Mouse (Mus musculus) intestine, embryonic 16.5 days (tissue): ENCODE measurements at regions not wholly inside any gene's neighbourhood (a gene's known extent, or its start where the extent isn't known, plus 50 kb on each side); places are given as distances from the start of the nearest gene placed in this dataset.

ENCODE experiments used
- ATAC-seq: fragments of 200-750 bp; cut with Nextera tagmentation; 2 replicates; pipeline ENCODE4 v1.8.0; 2017; ENCODE audit warnings: moderate TSS enrichment, moderate library complexity
- H3K27ac ChIP-seq: fragments of 300-500 bp; sonication (generic); 2 replicates; pipeline ENCODE4 v1.5.1; 2014; ENCODE audit warnings: mild to moderate bottlenecking, low read length
- H3K27me3 ChIP-seq: fragments of 300-500 bp; sonication (generic); replicated peaks from 2 replicates; pipeline ENCODE4 v1.6.1; 2014; ENCODE audit warnings: low read length, control low read depth, mixed read lengths; ENCODE audit not compliant: control insufficient read depth, insufficient read depth
- H3K36me3 ChIP-seq: fragments of 300-500 bp; sonication (generic); 2 replicates; pipeline ENCODE4 v1.6.1; 2014; ENCODE audit warnings: low read length, control low read depth; ENCODE audit not compliant: control insufficient read depth, insufficient read depth
- H3K4me1 ChIP-seq: fragments of 300-500 bp; sonication (generic); 2 replicates; pipeline ENCODE4 v1.6.1; 2014; ENCODE audit warnings: low read length, control low read depth, mixed read lengths; ENCODE audit not compliant: control insufficient read depth, insufficient read depth
- H3K4me2 ChIP-seq: fragments of 300-500 bp; sonication (generic); 2 replicates; pipeline ENCODE4 v1.6.1; 2014; ENCODE audit warnings: low read depth, low read length, control low read depth
- H3K4me3 ChIP-seq: fragments of 300-500 bp; sonication (generic); 2 replicates; pipeline ENCODE4 v1.5.1; 2014; ENCODE audit warnings: mild to moderate bottlenecking, low read length
- H3K9ac ChIP-seq: fragments of 300-500 bp; sonication (generic); 2 replicates; pipeline ENCODE4 v1.6.1; 2014; ENCODE audit warnings: low read depth, low read length
- H3K9me3 ChIP-seq: fragments of 300-500 bp; sonication (generic); 2 replicates; pipeline ENCODE4 v1.6.1; 2016; ENCODE audit warnings: low read length, control low read depth; ENCODE audit not compliant: control insufficient read depth
- WGBS: fragments of 180-500 bp; shearing (Covaris S2); extraction: QIAGEN DNeasy Blood & Tissue Kit; methylation state at CpG from one replicate; pipeline ENCODE4 v1.1.7; 2014; 5-methylcytosine and 5-hydroxymethylcytosine counted together

DNA sequence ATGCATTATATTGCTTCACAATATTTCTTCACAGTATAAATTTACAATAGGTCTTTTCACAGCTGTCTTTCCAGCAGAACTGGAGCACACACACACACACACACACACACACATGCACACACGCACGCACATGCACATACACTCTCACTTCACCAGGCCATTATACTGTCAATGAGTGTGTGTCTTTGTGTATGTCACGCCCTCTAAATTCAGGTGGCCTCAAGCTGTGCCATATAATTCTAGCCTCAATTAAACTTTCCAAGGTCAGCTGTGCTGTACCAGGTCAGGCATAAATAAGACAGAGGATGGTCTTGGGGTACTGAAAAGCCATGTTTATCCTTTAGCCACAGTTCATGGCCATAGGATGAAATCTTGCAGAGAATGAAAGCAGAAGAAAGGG lies 442.4 kb downstream of the Gm10295 start:
- ATAC-seq = no peak
- H3K9ac ChIP-seq = no peak overlapping the region
- no peaks in the 10 kb centered on the region for H3K36me3 ChIP-seq
- H3K4me2 ChIP-seq = no peak overlapping the region
- no peaks in the 10 kb centered on the region for H3K27me3 ChIP-seq
- no peaks in the 10 kb centered on the region for H3K9me3 ChIP-seq
- no peaks in the 10 kb centered on the region for H3K4me1 ChIP-seq
- no peak overlapping the region for H3K27ac ChIP-seq
- 73% methylated on average over 3 of the region's 3 CpGs for WGBS
- no peak overlapping the region for H3K4me3 ChIP-seq

DNA sequence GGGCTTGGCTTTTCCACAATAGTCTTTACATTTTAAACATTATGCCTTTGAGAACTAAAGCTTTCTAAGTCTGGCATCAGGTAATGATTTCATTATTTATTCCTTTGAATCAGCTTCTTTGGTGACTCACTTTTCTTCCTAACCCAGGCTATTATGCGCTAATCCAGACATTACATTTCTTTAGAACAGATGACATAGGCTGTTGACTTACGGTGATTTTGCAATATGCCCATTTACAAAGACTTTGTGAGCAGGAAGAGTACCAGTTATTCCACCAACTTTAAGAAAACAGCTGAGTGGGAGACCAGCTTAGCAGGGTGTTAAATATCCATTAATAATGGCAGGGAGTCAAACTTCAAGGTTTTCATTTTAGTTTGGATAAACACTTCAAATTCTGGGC lies 459.6 kb downstream of the Gm10295 start:
- no peak overlapping the region for H3K4me3 ChIP-seq
- H3K36me3 ChIP-seq = no peaks in the 10 kb centered on the region
- H3K4me1 ChIP-seq = no peaks in the 10 kb centered on the region
- no peaks in the 10 kb centered on the region for H3K9me3 ChIP-seq
- no peak overlapping the region for H3K27ac ChIP-seq
- 94% methylated on average over 2 of the region's 2 CpGs for WGBS
- H3K27me3 ChIP-seq = no peaks in the 10 kb centered on the region
- no peak overlapping the region for H3K4me2 ChIP-seq
- no peak overlapping the region for H3K9ac ChIP-seq
- ATAC-seq = no peak

DNA sequence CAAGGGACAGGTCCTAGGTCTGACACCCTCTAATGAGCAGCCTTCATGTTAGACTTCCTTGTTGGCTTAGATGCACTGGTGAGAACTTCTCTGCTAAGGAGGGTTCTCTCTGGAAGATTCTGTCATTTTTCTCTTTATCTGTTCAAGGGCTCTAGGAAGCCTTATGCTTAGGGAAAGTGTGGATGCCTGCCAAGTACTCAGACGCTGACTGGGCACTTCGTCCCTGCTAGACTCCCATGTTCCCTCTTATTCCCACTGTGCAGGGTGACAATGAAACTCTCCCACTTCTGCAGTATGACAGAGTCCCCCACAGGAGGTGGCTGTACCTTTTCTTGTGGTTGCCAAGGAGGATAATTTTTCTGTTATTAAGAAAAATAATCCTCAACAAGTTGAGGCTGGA lies 470.8 kb downstream of the Gm10295 start:
- H3K4me3 ChIP-seq = no peak overlapping the region
- no peaks in the 10 kb centered on the region for H3K9me3 ChIP-seq
- H3K4me1 ChIP-seq = no peaks in the 10 kb centered on the region
- H3K4me2 ChIP-seq = no peak overlapping the region
- 48% methylated on average over 2 of the region's 2 CpGs for WGBS
- no peaks in the 10 kb centered on the region for H3K27me3 ChIP-seq
- no peak for ATAC-seq
- H3K27ac ChIP-seq = no peak overlapping the region
- H3K36me3 ChIP-seq = no peaks in the 10 kb centered on the region
- no peak overlapping the region for H3K9ac ChIP-seq

DNA sequence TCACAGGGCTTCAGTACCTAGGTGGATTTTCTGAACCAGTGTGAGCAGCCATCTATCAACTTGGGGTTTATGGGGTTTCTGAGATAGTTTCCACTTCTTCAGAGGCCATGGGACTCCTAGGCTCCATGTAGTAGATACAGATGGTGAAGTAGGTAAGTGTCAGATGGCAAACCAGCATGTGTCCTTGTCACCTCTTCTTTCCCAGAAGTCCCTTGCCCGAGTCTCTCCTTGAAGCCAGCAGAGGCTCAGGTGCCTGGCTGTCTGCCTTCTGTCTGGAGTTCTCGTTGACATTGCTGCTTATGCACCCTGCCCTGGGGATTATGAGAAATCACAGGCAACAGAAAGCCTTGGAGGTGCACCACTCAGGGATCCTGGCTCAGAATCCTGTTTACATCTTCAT lies 476.9 kb downstream of the Gm10295 start:
- Histone ChIP-seq H3K4me2 (no peak overlapping the region), H3K4me1 (0 out of 2 replicates have a peak, but pooled peaks cover 11% of the 10 kb centered on the region), H3K4me3 (no peak overlapping the region), H3K36me3 (no peaks in the 10 kb centered on the region), H3K27ac (no peak overlapping the region), H3K27me3 (no peaks in the 10 kb centered on the region), H3K9me3 (no peaks in the 10 kb centered on the region), H3K9ac (no peak overlapping the region)
- WGBS = 53% methylated on average over 2 of the region's 2 CpGs
- no peak for ATAC-seq

DNA sequence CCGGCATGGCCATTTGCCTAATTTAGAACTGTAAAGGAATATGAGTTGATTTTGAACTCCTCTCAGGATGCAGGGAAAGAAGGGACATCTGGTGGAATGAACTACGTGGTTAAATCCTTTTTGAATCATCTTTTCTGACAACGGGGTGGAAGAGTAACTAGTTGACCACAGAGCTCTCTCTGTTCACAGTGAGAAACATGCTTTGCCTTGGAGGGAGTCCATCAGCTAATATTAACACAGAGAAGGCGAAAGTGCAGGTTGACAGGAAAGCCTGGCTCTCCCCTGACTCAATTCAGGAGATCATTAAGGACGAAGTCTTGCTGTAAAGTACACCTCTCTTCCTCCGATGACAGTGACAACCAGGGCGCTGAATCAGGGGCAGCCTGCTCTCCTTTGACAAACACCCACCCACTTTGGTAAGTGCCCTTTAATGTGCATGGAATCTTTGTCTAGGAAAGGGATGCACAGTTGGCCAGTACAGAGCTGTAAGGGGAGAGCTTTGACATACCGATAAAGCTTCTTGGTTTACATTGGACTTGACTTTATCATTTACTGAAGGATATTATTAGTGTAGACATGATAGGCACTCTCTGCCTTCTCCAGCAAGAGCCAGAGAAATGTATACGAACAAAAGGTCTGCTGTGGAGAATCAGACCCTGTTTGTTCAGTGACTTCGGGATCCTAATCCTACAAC lies 480.3 kb downstream of the Gm10295 start:
- no peaks in the 10 kb centered on the region for H3K36me3 ChIP-seq
- no peak overlapping the region for H3K27ac ChIP-seq
- H3K9me3 ChIP-seq = no peaks in the 10 kb centered on the region
- no peak overlapping the region for H3K9ac ChIP-seq
- 0 out of 2 replicates have a peak, but pooled peaks cover 13% of the 10 kb centered on the region for H3K4me1 ChIP-seq
- no peaks in the 10 kb centered on the region for H3K27me3 ChIP-seq
- no peak overlapping the region for H3K4me3 ChIP-seq
- no peak for ATAC-seq
- H3K4me2 ChIP-seq = no peak overlapping the region
- WGBS = 40% methylated on average over 10 of the region's 10 CpGs

DNA sequence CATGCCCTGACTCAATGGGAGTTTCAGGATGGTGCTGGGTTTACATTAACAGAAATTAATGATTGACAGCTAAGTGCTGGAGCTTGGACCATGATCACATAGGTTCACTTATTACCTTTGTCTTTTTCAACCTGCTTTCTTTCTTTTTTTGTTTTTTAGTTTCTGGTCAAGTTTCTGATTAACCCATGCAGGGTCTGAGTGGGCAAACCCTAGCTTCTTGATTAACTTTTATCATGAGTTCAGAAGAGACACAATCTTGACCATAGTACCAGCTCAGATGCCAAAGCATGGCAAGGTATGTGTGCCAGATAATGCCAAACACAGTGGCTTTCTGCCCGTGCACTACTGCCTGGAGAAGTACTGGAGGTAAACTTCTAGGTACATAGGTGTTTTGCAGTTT lies 482.2 kb downstream of the Gm10295 start:
- no peaks in the 10 kb centered on the region for H3K36me3 ChIP-seq
- no peak overlapping the region for H3K9ac ChIP-seq
- peak; percentile 94 for ATAC-seq
- WGBS = 50% methylated on average over 1 of the region's 1 CpGs
- peak overlapping the region; percentile 65 for H3K27ac ChIP-seq
- 0 out of 2 replicates have a peak, but pooled peaks cover 13% of the 10 kb centered on the region for H3K4me1 ChIP-seq
- 0 out of 2 replicates have a peak overlapping the region, but pooled peaks have one; percentile 6 for H3K4me2 ChIP-seq
- no peak overlapping the region for H3K4me3 ChIP-seq
- H3K27me3 ChIP-seq = no peaks in the 10 kb centered on the region
- no peaks in the 10 kb centered on the region for H3K9me3 ChIP-seq

DNA sequence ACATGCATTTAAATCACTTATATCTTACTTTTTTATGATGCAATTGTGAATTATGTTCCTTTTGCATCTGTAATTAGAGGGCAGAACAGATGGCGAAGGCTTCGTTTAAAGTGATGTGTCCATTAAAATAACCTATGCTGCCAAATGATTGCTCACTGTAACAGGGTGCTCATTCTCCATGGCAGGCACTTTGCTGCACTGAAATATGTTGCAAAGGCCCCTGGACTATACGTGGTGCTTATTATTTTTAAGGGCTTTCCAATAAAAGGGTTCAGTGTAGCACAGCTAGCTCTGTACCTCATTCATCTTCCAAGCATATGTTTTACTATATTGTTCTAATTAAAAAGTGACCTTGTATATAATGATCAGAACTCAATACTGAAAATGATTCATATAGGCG lies 491.3 kb downstream of the Gm10295 start:
- Histone ChIP-seq H3K4me3 (no peak overlapping the region), H3K4me1 (no peaks in the 10 kb centered on the region)

DNA sequence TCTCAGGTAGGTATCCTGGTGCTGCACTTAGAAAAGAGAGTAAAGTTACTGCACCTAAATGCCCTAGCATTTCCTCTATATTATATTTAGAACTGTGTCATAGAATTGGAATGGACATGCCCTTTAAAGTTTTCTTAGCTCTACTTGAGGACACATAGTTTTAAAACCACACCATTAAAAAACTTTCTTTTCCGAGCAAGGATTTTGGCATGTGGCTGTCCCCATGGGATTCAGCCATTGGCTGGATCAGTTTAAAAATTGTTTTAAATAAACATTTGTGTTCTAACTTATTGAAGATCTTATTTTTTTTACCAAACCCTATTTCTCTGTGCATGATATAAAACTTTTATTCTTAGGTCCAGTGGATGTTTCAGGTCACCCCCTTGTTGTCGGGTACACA lies 484.2 kb upstream of the Nr2f2 start:
- WGBS = 74% methylated on average over 2 of the region's 2 CpGs
- Histone ChIP-seq H3K9ac (no peak overlapping the region), H3K4me1 (no peaks in the 10 kb centered on the region), H3K27ac (no peak overlapping the region), H3K9me3 (no peaks in the 10 kb centered on the region), H3K4me2 (no peak overlapping the region), H3K4me3 (no peak overlapping the region), H3K36me3 (no peaks in the 10 kb centered on the region), H3K27me3 (no peaks in the 10 kb centered on the region)
- no peak for ATAC-seq

More for the DNA sequence above, 491.3 kb downstream of the Gm10295 start:
- 83% methylated on average over 4 of the region's 4 CpGs for WGBS
- H3K36me3 ChIP-seq = no peaks in the 10 kb centered on the region
- H3K9ac ChIP-seq = no peak overlapping the region
- no peak overlapping the region for H3K27ac ChIP-seq
- no peak for ATAC-seq
- no peaks in the 10 kb centered on the region for H3K9me3 ChIP-seq
- no peaks in the 10 kb centered on the region for H3K27me3 ChIP-seq
- H3K4me2 ChIP-seq = no peak overlapping the region

DNA sequence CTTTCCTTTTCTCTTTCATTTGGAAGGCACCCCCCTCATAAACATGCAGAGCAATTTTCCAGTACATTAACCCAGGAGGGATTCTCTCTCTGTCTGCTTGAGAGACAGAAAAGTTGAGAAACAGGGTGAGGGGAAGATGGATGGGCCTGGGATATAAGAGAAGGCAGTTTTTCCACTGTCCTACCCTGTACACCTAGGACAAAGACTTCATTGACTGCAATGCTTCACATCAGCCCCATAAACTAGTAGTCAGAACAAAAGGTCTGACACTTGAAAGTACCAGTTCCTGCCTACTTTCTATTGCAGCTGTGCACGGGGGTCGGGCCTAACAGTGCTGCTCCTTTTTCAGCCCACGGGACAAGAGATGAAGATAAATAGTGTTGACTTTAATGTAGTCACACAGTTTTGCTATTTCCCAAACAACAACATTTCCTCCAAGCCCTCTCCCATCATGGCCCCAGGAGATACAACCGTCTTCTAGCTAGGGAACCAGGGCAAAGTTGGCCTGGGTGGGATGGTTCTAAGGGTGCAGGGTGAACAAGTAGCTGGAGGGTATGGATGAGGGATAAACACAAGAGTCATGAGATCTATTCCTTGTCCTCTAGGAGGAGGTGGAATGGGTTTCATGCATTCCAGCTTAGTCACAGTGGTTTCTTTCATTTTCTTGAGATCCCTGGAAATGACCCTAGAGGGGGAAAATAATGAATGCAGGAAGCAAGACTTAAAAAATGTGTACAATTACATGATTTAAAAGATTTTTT lies 481.7 kb upstream of the Nr2f2 start:
- Histone ChIP-seq H3K4me1 (no peaks in the 10 kb centered on the region), H3K27me3 (no peaks in the 10 kb centered on the region), H3K4me2 (no peak overlapping the region), H3K27ac (no peak overlapping the region), H3K4me3 (no peak overlapping the region), H3K9me3 (no peaks in the 10 kb centered on the region), H3K9ac (no peak overlapping the region), H3K36me3 (no peaks in the 10 kb centered on the region)
- no peak for ATAC-seq
- WGBS = 57% methylated on average over 4 of the region's 4 CpGs
